Comparison of ENCODE assay signal across 8 mouse cellular contexts in the genomic region with DNA sequence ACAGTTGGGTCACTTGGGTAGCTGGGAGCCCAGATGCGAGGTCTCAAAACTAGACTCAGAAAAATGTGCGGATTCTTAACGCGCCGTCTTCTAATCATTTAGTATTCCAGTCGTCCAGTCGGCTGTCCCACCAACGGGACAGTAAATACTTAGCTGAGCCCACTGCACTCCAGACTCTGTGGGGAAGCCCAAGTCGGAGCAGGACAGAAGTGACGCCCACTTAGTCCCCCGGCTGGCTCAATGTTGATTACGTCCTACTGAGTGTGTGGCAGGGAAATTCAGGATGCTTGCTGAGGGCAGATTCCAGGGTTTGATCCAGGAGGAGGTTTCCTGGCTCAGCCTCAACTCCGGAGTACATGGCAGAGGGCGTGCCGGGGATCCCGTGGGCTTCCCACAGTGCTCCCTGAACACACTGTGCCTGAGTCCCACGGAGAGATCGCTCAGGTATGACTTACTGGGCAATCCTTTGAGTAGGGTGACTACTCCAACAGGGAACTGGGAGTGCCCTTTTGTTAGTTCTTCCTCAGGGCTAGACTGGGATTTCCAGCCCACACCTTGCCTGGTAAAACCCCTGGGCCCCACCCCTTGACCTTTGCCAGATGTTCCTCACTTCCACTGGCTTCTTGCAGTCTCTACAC. TPM values are rescaled to one million over a fixed set of nuclear protein-coding genes. Genes with fewer than 3 reads are reported as not detected.
A peak's percentile ranks its signal among the peaks of the same experiment; 100 is the strongest.
DNase-seq lines count a peak whose midpoint lies in the region; ATAC-seq and TF ChIP-seq lines count a peak whose summit lies in the region.

No protein-coding gene starts in this region.

- H3K4me2 ChIP-seq in embryonic facial prominence, embryonic 12.5 days (replicated peaks) = peak overlapping the region; percentile 77
- peak overlapping the region; percentile 84 for H3K4me2 ChIP-seq in intestine, embryonic 16.5 days (ENCODE audit: low read depth, low read length)
- peak overlapping the region; percentile 87 for H3K4me2 ChIP-seq in midbrain, embryonic 13.5 days (replicated peaks)

- no peak for TF ChIP-seq CTCF in left cerebral cortex, adult 2 months (IDR thresholded peaks at IDR 0.05)

- no peak for ATAC-seq in embryonic facial prominence, embryonic 12.5 days (ENCODE audit: insufficient number of reproducible peaks, insufficient read depth, low FRiP score, low TSS enrichment)
- ATAC-seq in intestine, embryonic 16.5 days = peak; percentile 32
- ATAC-seq in midbrain, embryonic 13.5 days = peak; percentile 69

- H3K9me3 ChIP-seq in embryonic facial prominence, embryonic 12.5 days = no peaks in the 10 kb centered on the region
- no peaks in the 10 kb centered on the region for H3K9me3 ChIP-seq in intestine, embryonic 16.5 days (ENCODE audit: control insufficient read depth, low read length)
- H3K9me3 ChIP-seq in midbrain, embryonic 13.5 days = no peaks in the 10 kb centered on the region

- intact Hi-C loops in left cerebral cortex, adult 2 months (cut with DNase I) = no loop called here
- intact Hi-C loops in left cerebral cortex, postnatal 36 days (cut with DNase I) = no loop called here

- H3K4me1 ChIP-seq in embryonic facial prominence, embryonic 12.5 days = no peaks in the 10 kb centered on the region
- peaks cover 3% of the 10 kb centered on the region; the same call in 1 of the 2 replicates for H3K4me1 ChIP-seq in intestine, embryonic 16.5 days (ENCODE audit: control insufficient read depth, insufficient read depth, low read length)
- peaks cover 9% of the 10 kb centered on the region for H3K4me1 ChIP-seq in midbrain, embryonic 13.5 days (replicated peaks)

- peak overlapping the region; percentile 37; the same call in 1 of the 2 replicates for H3K9ac ChIP-seq in embryonic facial prominence, embryonic 12.5 days
- peak overlapping the region; percentile 73 for H3K9ac ChIP-seq in intestine, embryonic 16.5 days (ENCODE audit: low read depth, low read length)
- H3K9ac ChIP-seq in midbrain, embryonic 13.5 days (replicated peaks) = peak overlapping the region; percentile 51

- no peak overlapping the region for H3K27ac ChIP-seq in left cerebral cortex, adult 2 months
- no peak overlapping the region for H3K27ac ChIP-seq in embryonic facial prominence, embryonic 12.5 days
- H3K27ac ChIP-seq in intestine, embryonic 16.5 days (ENCODE audit: low read length) = peak overlapping the region; percentile 80
- no peak overlapping the region for H3K27ac ChIP-seq in midbrain, embryonic 13.5 days

- no peak for DNase-seq in left cerebral cortex, adult 2 months (ENCODE audit: extremely low spot score in 1 of 2, low spot score in 2 of 2)
- DNase-seq in left cerebral cortex, adult 18-20 months (ENCODE audit: low spot score in 2 of 2) = no peak
- DNase-seq in frontal cortex, postnatal 36 days (ENCODE audit: low spot score in 2 of 2) = no peak
- DNase-seq in Muller cell, postnatal 12 days (ENCODE audit: inconsistent ontology term) = no peak
- no peak for DNase-seq in left cerebral cortex, postnatal 36 days (ENCODE audit: low spot score in 2 of 2)

- H3K36me3 ChIP-seq in embryonic facial prominence, embryonic 12.5 days = no peaks in the 10 kb centered on the region
- no peaks in the 10 kb centered on the region for H3K36me3 ChIP-seq in intestine, embryonic 16.5 days (ENCODE audit: control insufficient read depth, insufficient read depth, low read length)
- H3K36me3 ChIP-seq in midbrain, embryonic 13.5 days = no peaks in the 10 kb centered on the region

- H3K4me3 ChIP-seq in left cerebral cortex, adult 2 months = peak overlapping the region; percentile 44
- peak overlapping the region; percentile 42 for H3K4me3 ChIP-seq in embryonic facial prominence, embryonic 12.5 days
- peak overlapping the region; percentile 65 for H3K4me3 ChIP-seq in intestine, embryonic 16.5 days (ENCODE audit: low read length)
- peak overlapping the region; percentile 52 for H3K4me3 ChIP-seq in midbrain, embryonic 13.5 days (replicated peaks)

- 10% methylated on average over 18 of the region's 18 CpGs for WGBS in embryonic facial prominence, embryonic 12.5 days
- WGBS in intestine, embryonic 16.5 days = 7% methylated on average over 18 of the region's 18 CpGs
- 7% methylated on average over 18 of the region's 18 CpGs for WGBS in midbrain, embryonic 13.5 days

- H3K27me3 ChIP-seq in embryonic facial prominence, embryonic 12.5 days = peaks cover 17% of the 10 kb centered on the region; the same call in 1 of the 2 replicates
- H3K27me3 ChIP-seq in intestine, embryonic 16.5 days (replicated peaks; ENCODE audit: control insufficient read depth, insufficient read depth, low read length) = no peaks in the 10 kb centered on the region
- peaks cover 46% of the 10 kb centered on the region for H3K27me3 ChIP-seq in midbrain, embryonic 13.5 days

RNA-seq across cellular contexts. Expression of a gene that starts 0.5 kb away (rescaled TPM):
- not detected for total RNA-seq in left cerebral cortex, adult 2 months (2021)
- total RNA-seq in left cerebral cortex, adult 18-20 months (2021) = not detected
- 0.56 and 1.1 TPM in 2 replicates for polyA plus RNA-seq in embryonic facial prominence, embryonic 12.5 days (2016; fragmentation: Nextera tagmentation; extraction: Ambion mirVana)
- 34.5 and 37.7 TPM in 2 replicates for polyA plus RNA-seq in intestine, embryonic 16.5 days (2015; fragmentation: Nextera tagmentation; extraction: Ambion mirVana)
- polyA plus RNA-seq in midbrain, embryonic 13.5 days (2015; fragmentation: Nextera tagmentation; extraction: Ambion mirVana) = 0.79 and 1.5 TPM in 2 replicates
- not detected for total RNA-seq in left cerebral cortex, postnatal 36 days (2021)

RNA-seq across cellular contexts. Expression of a gene that starts 4.0 kb away (rescaled TPM):
- total RNA-seq in left cerebral cortex, adult 2 months (2021) = not detected
- total RNA-seq in left cerebral cortex, adult 18-20 months (2021) = not detected
- polyA plus RNA-seq in embryonic facial prominence, embryonic 12.5 days (2016; fragmentation: Nextera tagmentation; extraction: Ambion mirVana) = not detected in 2 replicates
- polyA plus RNA-seq in intestine, embryonic 16.5 days (2015; fragmentation: Nextera tagmentation; extraction: Ambion mirVana) = not detected in 2 replicates
- not detected in 2 replicates for polyA plus RNA-seq in midbrain, embryonic 13.5 days (2015; fragmentation: Nextera tagmentation; extraction: Ambion mirVana)
- not detected for total RNA-seq in left cerebral cortex, postnatal 36 days (2021)
